Mouse (Mus musculus) heart, adult 2 months (tissue): ENCODE data around the gene Gatad2b. TPM values are rescaled to one million over a fixed set of nuclear protein-coding genes. Genes with fewer than 3 reads are reported as not detected.
"Not testable (repeated sequence)": the region's sequence is repeated elsewhere in the genome, so short reads cannot be mapped to it uniquely, and the experiment has no call there.

Experiments
- DNase-seq, 2 experiments: peaks; one replicate each; pipeline ENCODE4 v3.0.0; 2021
- H3K27ac ChIP-seq: fragments of 200-600 bp; 2 replicates; pipeline ENCODE4 v1.8.1; 2022
- H3K27me3 ChIP-seq: fragments of 200-500 bp; 2 replicates; pipeline ENCODE4 v1.6.1; 2012; ENCODE audit warnings: mild to moderate bottlenecking, low read length, inconsistent platforms, mixed read lengths; ENCODE audit not compliant: control insufficient read depth, insufficient read depth
- H3K36me3 ChIP-seq: fragments of 200-500 bp; 2 replicates; pipeline ENCODE4 v1.6.1; 2012; ENCODE audit warnings: low read length, inconsistent platforms; ENCODE audit not compliant: control insufficient read depth, insufficient read depth
- H3K4me1 ChIP-seq: fragments of 200-500 bp; 2 replicates; pipeline ENCODE4 v1.6.1; 2011; ENCODE audit warnings: low read length; ENCODE audit not compliant: control insufficient read depth, insufficient read depth
- H3K4me3 ChIP-seq: fragments of 200-600 bp; 2 replicates; pipeline ENCODE4 v1.8.1; 2022
- H3K79me2 ChIP-seq: fragments of 200-500 bp; replicated peaks from 2 replicates; pipeline ENCODE4 v1.6.1; 2012; ENCODE audit warnings: mild to moderate bottlenecking, inconsistent platforms, low read length, moderate library complexity, mixed read lengths; ENCODE audit not compliant: control insufficient read depth, insufficient read depth
- H3K9ac ChIP-seq: fragments of 200-500 bp; 2 replicates; pipeline ENCODE4 v1.6.1; 2012; ENCODE audit warnings: low read depth, mild to moderate bottlenecking, control low read depth, inconsistent platforms, low read length, mixed read lengths
- CTCF ChIP-seq: fragments of 200-600 bp; IDR thresholded peaks from 2 replicates; pipeline ENCODE4 v1.8.1; 2022; ENCODE audit warnings: antibody characterized with exemption, mild to moderate bottlenecking, moderate library complexity
- EP300 ChIP-seq: fragments of 200-500 bp; IDR thresholded peaks from 2 replicates; pipeline ENCODE4 v1.6.1; 2011; ENCODE audit warnings: low read depth, low read length, control low read depth; ENCODE audit not compliant: insufficient read depth
- POLR2A ChIP-seq: fragments of 200-500 bp; IDR thresholded peaks from 2 replicates; pipeline ENCODE4 v1.6.1; 2011; ENCODE audit warnings: mild to moderate bottlenecking, low read depth, low read length, control low read depth; ENCODE audit not compliant: insufficient read depth
- WGBS: fragments of 180-500 bp; shearing (Covaris S2); methylation state at CpG from one replicate; pipeline ENCODE4 v1.1.7; 2018; 5-methylcytosine and 5-hydroxymethylcytosine counted together
- intact Hi-C: fragments of 180-260 bp; cut with DNase I; formaldehyde crosslinking; loops from one replicate; pipeline ENCODE4 v1.15.1; 2025
- polyA plus RNA-seq: library from polyadenylated mRNA; depleted of rRNA; stranded (reverse); fragments of >200 nt; gene quantifications from 2 replicates; pipeline ENCODE4 v1.2.3, GENCODE M21; 2012
- total RNA-seq, 2 experiments: library from RNA; stranded (reverse); gene quantifications; 2 replicates each; pipeline ENCODE4 v1.2.3; 2021

Gatad2b gene
- total and polyA plus RNA-seq, 3 experiments: 17.7 to 45.3 (median 40.0) TPM

DNA sequence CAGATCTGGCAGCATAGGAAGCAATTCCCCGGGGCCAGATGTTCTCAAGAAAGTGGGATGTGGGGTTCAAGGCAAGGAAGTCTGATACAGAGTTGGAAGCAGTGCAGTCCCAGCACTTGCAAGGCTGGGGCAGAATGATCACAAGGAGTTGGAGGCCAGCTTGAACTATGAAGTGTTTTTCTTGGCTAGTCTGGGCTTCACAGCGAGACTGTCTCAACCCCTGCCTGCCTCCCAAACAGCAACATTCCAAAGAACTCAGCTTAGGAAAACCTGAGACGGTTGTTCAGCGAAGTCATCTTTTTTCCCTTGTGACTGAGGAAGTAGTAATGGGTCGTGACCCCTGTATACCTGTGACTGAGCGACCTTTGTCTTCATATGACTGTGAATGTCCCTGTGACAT is 42.2 kb upstream of the Gatad2b start:
- intact Hi-C loops: no loop called here
- no peak for TF ChIP-seq EP300
- no peak for TF ChIP-seq POLR2A
- no peak for TF ChIP-seq CTCF
- H3K4me1 ChIP-seq: peaks cover 8% of the 10 kb centered on the region

DNA sequence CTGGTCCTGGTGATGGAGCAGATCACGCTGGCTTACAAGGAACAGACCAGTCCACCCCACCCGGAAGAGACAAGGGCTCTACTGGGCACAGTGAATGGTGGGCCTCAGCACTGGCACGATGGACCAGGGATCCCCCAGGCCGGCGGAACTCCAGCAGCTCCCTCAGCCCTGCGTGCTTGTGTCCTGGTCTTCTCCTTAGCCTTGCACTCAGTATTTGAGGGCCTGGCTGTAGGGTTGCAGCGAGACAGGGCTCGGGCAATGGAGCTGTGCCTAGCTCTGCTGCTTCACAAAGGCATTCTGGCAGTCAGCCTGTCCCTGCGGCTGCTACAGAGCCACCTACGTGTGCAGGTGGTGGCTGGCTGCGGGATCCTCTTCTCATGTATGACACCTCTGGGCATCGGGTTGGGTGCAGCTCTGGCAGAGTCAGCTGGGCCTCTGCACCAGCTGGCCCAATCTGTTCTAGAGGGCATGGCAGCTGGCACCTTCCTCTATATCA is 41.2 kb upstream of the Gatad2b start:
- intact Hi-C loops, H3K27ac ChIP-seq, H3K79me2 ChIP-seq, H3K27me3 ChIP-seq, DNase-seq, H3K36me3 ChIP-seq, H3K9ac ChIP-seq, H3K4me3 ChIP-seq, H3K4me1 ChIP-seq: not testable (repeated sequence)
- WGBS: 81% methylated on average over 11 of the region's 12 CpGs

More for the DNA sequence above, 42.2 kb upstream of the Gatad2b start:
- H3K4me3 ChIP-seq: no peak overlapping the region
- no peaks in the 10 kb centered on the region for H3K27me3 ChIP-seq
- no peaks in the 10 kb centered on the region; the same call in 1 of the 2 replicates for H3K36me3 ChIP-seq
- no peak overlapping the region for H3K9ac ChIP-seq
- WGBS: 55% methylated on average over 6 of the region's 6 CpGs
- H3K27ac ChIP-seq: no peak overlapping the region
- peaks cover 3% of the 10 kb centered on the region; the same call in 1 of the 2 replicates for H3K79me2 ChIP-seq
- DNase-seq: no peak

DNA sequence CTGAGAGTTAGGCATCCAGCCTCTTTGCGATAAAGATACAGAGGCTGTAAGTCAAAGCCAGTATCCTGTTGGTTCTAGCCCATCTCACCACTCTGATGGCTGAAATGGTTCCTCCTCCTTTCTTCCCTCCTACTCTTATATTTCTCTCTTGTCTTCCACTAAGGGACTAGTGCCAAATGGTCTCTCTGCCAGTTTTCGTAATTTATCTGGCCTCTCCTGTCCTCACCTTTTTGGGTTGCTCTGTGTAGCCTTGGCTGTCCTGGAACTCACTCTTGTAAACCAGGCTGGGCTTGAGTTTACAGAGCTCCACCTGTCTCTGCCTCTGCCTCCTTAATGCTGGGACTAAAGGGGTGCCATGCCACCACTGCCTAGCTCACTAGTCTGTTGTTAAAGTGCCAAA is 40.3 kb upstream of the Gatad2b start:
- DNase-seq, H3K9ac ChIP-seq, H3K79me2 ChIP-seq, H3K4me3 ChIP-seq, intact Hi-C loops, H3K4me1 ChIP-seq, H3K36me3 ChIP-seq, H3K27me3 ChIP-seq, H3K27ac ChIP-seq: not testable (repeated sequence)
- 67% methylated on average over 2 of the region's 2 CpGs for WGBS

DNA sequence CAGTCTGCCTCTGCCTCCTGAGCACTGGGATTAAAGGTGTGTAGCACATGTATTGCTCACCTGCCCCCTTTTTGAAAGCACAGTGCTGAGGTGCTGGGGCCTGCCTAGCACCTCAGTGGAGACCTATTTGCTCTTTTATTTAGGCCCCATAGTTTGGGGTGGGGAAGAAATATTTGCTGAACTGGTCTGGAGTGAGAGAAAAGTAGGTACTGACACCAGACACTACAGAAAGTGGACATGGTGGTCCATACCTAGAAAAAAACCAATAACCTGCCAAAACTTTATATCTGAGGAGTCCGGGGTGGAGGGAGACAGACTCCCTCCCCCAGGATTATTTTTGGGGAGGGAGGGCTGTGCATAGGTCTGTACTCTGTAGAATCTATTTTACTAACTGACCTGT is 39.8 kb upstream of the Gatad2b start:
- H3K79me2 ChIP-seq, H3K4me1 ChIP-seq, DNase-seq, intact Hi-C loops, H3K27me3 ChIP-seq, H3K4me3 ChIP-seq, H3K36me3 ChIP-seq, H3K9ac ChIP-seq, H3K27ac ChIP-seq: not testable (repeated sequence)
- WGBS: 68% methylated on average over 1 of the region's 1 CpGs

DNA sequence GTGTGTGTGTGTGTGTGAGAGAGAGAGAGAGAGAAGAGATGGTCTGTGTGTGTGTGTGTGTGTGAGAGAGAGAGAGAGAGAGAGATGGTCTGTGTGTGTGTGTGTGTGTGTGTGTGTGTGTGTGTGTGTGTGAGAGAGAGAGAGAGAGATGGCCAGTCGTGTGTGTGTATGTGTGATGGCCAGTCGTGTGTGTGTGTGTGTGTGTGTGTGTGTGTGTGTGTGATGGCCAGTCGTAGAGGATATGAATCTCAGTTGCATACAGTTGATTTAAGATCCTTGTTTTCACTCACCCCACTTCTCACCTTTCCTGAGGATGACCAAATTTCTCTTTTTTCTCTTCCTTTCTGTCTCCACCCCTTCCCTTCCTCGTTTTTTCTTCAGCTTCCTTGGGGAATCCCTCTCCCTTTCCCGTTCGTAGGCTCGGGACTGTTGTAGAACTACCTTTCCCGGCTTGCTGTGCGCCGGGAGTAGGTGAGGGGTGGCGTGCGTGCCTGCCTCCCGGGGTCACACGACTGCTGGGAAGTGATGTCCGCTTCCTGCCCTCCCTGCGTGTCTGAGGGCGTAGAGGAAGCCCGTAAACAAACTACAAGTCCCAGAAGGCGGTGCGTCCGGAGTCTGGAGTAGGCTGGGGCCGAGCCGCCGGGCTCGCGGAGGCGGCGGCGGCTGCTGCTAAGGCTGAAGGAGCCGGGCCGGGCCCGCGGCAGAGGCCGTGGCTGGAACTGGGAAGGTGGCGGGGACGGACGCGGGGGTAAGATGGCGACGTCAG is 39.1 kb upstream of the Gatad2b start, which contains the start of gene Crtc2:
Crtc2 (plus strand) TSS at position 511 of the 766 bp plus-strand sequence.
- DNase-seq: peak; percentile 92 to 98
- H3K4me1 ChIP-seq: peaks cover 7% of the 10 kb centered on the region
- WGBS: under 1% methylated on average over 40 of the region's 40 CpGs
- peaks cover 3% of the 10 kb centered on the region; the same call in 1 of the 2 replicates for H3K79me2 ChIP-seq
- intact Hi-C loops: loop anchor here (2.0 kb wide), 2 partner anchors 23 to 33 kb away; partner anchors contain the start of gene Jtb
- H3K9ac ChIP-seq: peak within 1 kb of the TSS; percentile 95
- peak within 1 kb of the TSS; percentile 80 for H3K4me3 ChIP-seq
- TF ChIP-seq POLR2A (0 out of 2 replicates have a peak, but pooled peaks have one; percentile 16), EP300 (peak; percentile 87; the same call in 1 of the 2 replicates), CTCF (no peak)
- H3K27me3 ChIP-seq: no peaks in the 10 kb centered on the region
- H3K36me3 ChIP-seq: no peaks in the 10 kb centered on the region; the same call in 1 of the 2 replicates
- H3K27ac ChIP-seq: peak within 1 kb of the TSS; percentile 92

DNA sequence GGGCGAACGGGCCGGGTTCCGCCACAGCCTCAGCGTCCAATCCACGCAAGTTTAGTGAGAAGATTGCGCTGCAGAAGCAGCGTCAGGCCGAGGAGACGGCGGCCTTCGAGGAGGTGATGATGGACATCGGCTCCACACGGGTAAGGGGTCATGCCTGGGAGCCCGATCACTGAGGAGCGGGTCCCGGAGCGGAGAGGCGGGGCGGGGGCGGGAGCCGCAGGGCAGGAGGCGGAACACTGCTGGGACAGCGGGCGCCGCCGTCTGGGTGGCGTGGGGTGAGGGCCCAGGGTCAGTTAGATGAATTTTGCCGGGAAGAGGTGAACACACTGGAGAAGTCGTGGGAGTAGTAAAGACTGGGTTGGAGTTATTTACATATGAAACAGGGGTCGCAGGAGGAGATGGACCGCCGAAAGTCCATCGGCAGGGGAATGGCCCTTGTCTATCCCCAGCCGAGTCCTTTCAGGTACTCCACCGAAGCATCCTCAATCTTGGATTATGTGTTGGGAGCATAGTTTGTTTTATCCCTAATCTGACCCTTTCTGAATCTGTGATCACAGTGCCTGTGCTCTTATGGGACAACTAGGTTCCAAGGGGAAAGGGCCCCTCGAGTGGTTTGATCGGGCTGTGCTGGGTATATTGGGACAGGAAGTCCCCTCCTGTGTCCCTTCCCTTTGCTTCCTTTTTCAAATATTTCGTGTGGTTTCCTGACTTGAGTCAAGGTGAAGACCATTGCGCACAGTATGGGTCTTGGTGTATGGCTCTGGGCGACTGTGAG is 38.4 kb upstream of the Gatad2b start:
- DNase-seq: no peak
- 1% methylated on average over 41 of the region's 41 CpGs for WGBS
- Histone ChIP-seq H3K79me2 (peaks cover 3% of the 10 kb centered on the region; the same call in 1 of the 2 replicates), H3K4me1 (peaks cover 7% of the 10 kb centered on the region), H3K27ac (peak overlapping the region; percentile 92), H3K27me3 (no peaks in the 10 kb centered on the region), H3K4me3 (peak overlapping the region; percentile 80), H3K9ac (peak overlapping the region; percentile 95), H3K36me3 (no peaks in the 10 kb centered on the region; the same call in 1 of the 2 replicates)
- TF ChIP-seq CTCF: no peak
- no peak for TF ChIP-seq POLR2A
- TF ChIP-seq EP300: no peak
- intact Hi-C loops: loop anchor here (2.0 kb wide), 2 partner anchors 24 to 34 kb away; partner anchors contain the start of gene Jtb
